Mouse (Mus musculus) liver, embryonic 16.5 days (tissue): Measurements from ENCODE around the gene Ano9. TPM values are rescaled to one million over a fixed set of nuclear protein-coding genes. Genes with fewer than 3 reads are reported as not detected.
A peak's percentile ranks its signal among the peaks of the same experiment; 100 is the strongest.

Experiments
- ATAC-seq: fragments of 200-750 bp; cut with Nextera tagmentation; 2 replicates; pipeline ENCODE4 v1.8.0; 2017; ENCODE audit warnings: low read depth, mild to moderate bottlenecking, moderate number of reproducible peaks, moderate library complexity
- H3K27ac ChIP-seq: fragments of 300-500 bp; sonication (generic); 2 replicates; pipeline ENCODE4 v1.5.1; 2014; ENCODE audit warnings: mild to moderate bottlenecking, low read length
- H3K27me3 ChIP-seq: fragments of 300-500 bp; sonication (generic); 2 replicates; pipeline ENCODE4 v1.6.1; 2014; ENCODE audit warnings: low read depth, low read length, mixed read lengths; ENCODE audit not compliant: control insufficient read depth, insufficient read depth
- H3K36me3 ChIP-seq: fragments of 300-500 bp; sonication (generic); 2 replicates; pipeline ENCODE4 v1.6.1; 2014; ENCODE audit warnings: mild to moderate bottlenecking; ENCODE audit not compliant: control insufficient read depth, insufficient read depth
- H3K4me1 ChIP-seq: fragments of 300-500 bp; sonication (generic); 2 replicates; pipeline ENCODE4 v1.6.1; 2014; ENCODE audit warnings: low read depth, low read length, mixed read lengths; ENCODE audit not compliant: control insufficient read depth
- H3K4me2 ChIP-seq: fragments of 300-500 bp; sonication (generic); 2 replicates; pipeline ENCODE4 v1.6.1; 2014; ENCODE audit warnings: low read depth, low read length, mixed read lengths
- H3K4me3 ChIP-seq: fragments of 300-500 bp; sonication (generic); 2 replicates; pipeline ENCODE4 v1.5.1; 2014; ENCODE audit warnings: low read depth, mild to moderate bottlenecking, low read length
- H3K9ac ChIP-seq: fragments of 300-500 bp; sonication (generic); 2 replicates; pipeline ENCODE4 v1.6.1; 2014; ENCODE audit warnings: low read depth, low read length
- H3K9me3 ChIP-seq: fragments of 300-500 bp; sonication (generic); replicated peaks from 2 replicates; pipeline ENCODE4 v1.6.1; 2016; ENCODE audit warnings: low read length; ENCODE audit not compliant: control insufficient read depth
- WGBS: fragments of 180-500 bp; shearing (Covaris S2); extraction: QIAGEN DNeasy Blood & Tissue Kit; methylation state at CpG from one replicate; pipeline ENCODE4 v1.1.7; 2014; ENCODE audit not compliant: insufficient replicate concordance; 5-methylcytosine and 5-hydroxymethylcytosine counted together
- polyA plus RNA-seq: library from polyadenylated mRNA; unstranded; fragments of >200 nt; fragmentation: Nextera tagmentation; extraction: Ambion mirVana; gene quantifications from 2 replicates; pipeline ENCODE4 v1.2.1, GENCODE M21; 2015

Ano9 gene
- polyA plus RNA-seq, 1 experiment from 2014 or later = 3.8 TPM

GRCm38 (mm10) chr7:141061269-141061692, 56.3 kb downstream of the Ano9 start:
- ATAC-seq = no peak
- peaks cover 50% of the 10 kb centered on the region for H3K27me3 ChIP-seq
- H3K4me1 ChIP-seq = peaks cover 17% of the 10 kb centered on the region
- no peak overlapping the region for H3K9ac ChIP-seq
- H3K27ac ChIP-seq = no peak overlapping the region
- no peaks in the 10 kb centered on the region for H3K36me3 ChIP-seq
- H3K4me2 ChIP-seq = peak overlapping the region; percentile 71
- peak overlapping the region; percentile 52 for H3K4me3 ChIP-seq
- 3% methylated on average over 37 of the region's 37 CpGs for WGBS
- no peaks in the 10 kb centered on the region for H3K9me3 ChIP-seq

- 1% methylated on average over 72 of the region's 72 CpGs for WGBS
- Histone ChIP-seq H3K9me3 (no peaks in the 10 kb centered on the region), H3K4me3 (peak within 1 kb of the TSS; percentile 52), H3K9ac (no peak within 1 kb of the TSS), H3K36me3 (no peaks in the 10 kb centered on the region), H3K27me3 (peaks cover 50% of the 10 kb centered on the region), H3K27ac (no peak within 1 kb of the TSS), H3K4me1 (peaks cover 17% of the 10 kb centered on the region), H3K4me2 (peak within 1 kb of the TSS; percentile 71)
- peak; percentile 57 for ATAC-seq
Observed at GRCm38 (mm10) chr7:141060426-141061242, 57.0 kb downstream of the Ano9 start, which contains the start of gene B4galnt4. Gene B4galnt4 (plus strand): TSS chr7:141061104.

- Histone ChIP-seq H3K9ac (no peak overlapping the region), H3K27ac (no peak overlapping the region), H3K36me3 (no peaks in the 10 kb centered on the region), H3K9me3 (no peaks in the 10 kb centered on the region), H3K27me3 (peaks cover 50% of the 10 kb centered on the region), H3K4me1 (peaks cover 17% of the 10 kb centered on the region), H3K4me3 (no peak overlapping the region), H3K4me2 (no peak overlapping the region)
- 53% methylated on average over 2 of the region's 2 CpGs for WGBS
- ATAC-seq = no peak
Observed at GRCm38 (mm10) chr7:141059929-141060328, 57.7 kb downstream of the Ano9 start.

GRCm38 (mm10) chr7:141058601-141059341, 58.8 kb downstream of the Ano9 start:
- 51% methylated on average over 14 of the region's 14 CpGs for WGBS
- H3K9me3 ChIP-seq = no peaks in the 10 kb centered on the region
- H3K4me2 ChIP-seq = no peak overlapping the region
- H3K9ac ChIP-seq = no peak overlapping the region
- H3K4me3 ChIP-seq = no peak overlapping the region
- H3K36me3 ChIP-seq = no peaks in the 10 kb centered on the region
- H3K4me1 ChIP-seq = peaks cover 15% of the 10 kb centered on the region
- H3K27ac ChIP-seq = no peak overlapping the region
- H3K27me3 ChIP-seq = peaks cover 50% of the 10 kb centered on the region
- ATAC-seq = no peak

GRCm38 (mm10) chr7:141057541-141057940, 60.1 kb downstream of the Ano9 start:
- H3K4me2 ChIP-seq = no peak overlapping the region
- no peaks in the 10 kb centered on the region for H3K36me3 ChIP-seq
- H3K4me3 ChIP-seq = no peak overlapping the region
- H3K27me3 ChIP-seq = peaks cover 48% of the 10 kb centered on the region
- no peak for ATAC-seq
- WGBS = 73% methylated on average over 1 of the region's 1 CpGs
- H3K9me3 ChIP-seq = no peaks in the 10 kb centered on the region
- H3K9ac ChIP-seq = no peak overlapping the region
- H3K27ac ChIP-seq = no peak overlapping the region
- H3K4me1 ChIP-seq = peaks cover 13% of the 10 kb centered on the region

GRCm38 (mm10) chr7:141056976-141057375, 60.6 kb downstream of the Ano9 start:
- H3K27ac ChIP-seq = no peak overlapping the region
- no peak for ATAC-seq
- peaks cover 43% of the 10 kb centered on the region for H3K27me3 ChIP-seq
- H3K36me3 ChIP-seq = no peaks in the 10 kb centered on the region
- no peak overlapping the region for H3K4me2 ChIP-seq
- WGBS = 71% methylated on average over 6 of the region's 6 CpGs
- peaks cover 13% of the 10 kb centered on the region for H3K4me1 ChIP-seq
- H3K4me3 ChIP-seq = no peak overlapping the region
- no peaks in the 10 kb centered on the region for H3K9me3 ChIP-seq
- H3K9ac ChIP-seq = no peak overlapping the region

- H3K27ac ChIP-seq = no peak overlapping the region
- no peak overlapping the region for H3K9ac ChIP-seq
- no peak overlapping the region for H3K4me2 ChIP-seq
- H3K4me3 ChIP-seq = no peak overlapping the region
- WGBS = 65% methylated on average over 4 of the region's 4 CpGs
- H3K4me1 ChIP-seq = peaks cover 7% of the 10 kb centered on the region
- no peaks in the 10 kb centered on the region for H3K9me3 ChIP-seq
- ATAC-seq = no peak
- H3K27me3 ChIP-seq = peaks cover 31% of the 10 kb centered on the region
- no peaks in the 10 kb centered on the region for H3K36me3 ChIP-seq
Observed at GRCm38 (mm10) chr7:141055785-141056184, 61.8 kb downstream of the Ano9 start.

- no peak overlapping the region for H3K4me3 ChIP-seq
- WGBS = 52% methylated on average over 2 of the region's 2 CpGs
- peaks cover 13% of the 10 kb centered on the region for H3K4me1 ChIP-seq
- no peak overlapping the region for H3K9ac ChIP-seq
- H3K27ac ChIP-seq = peak overlapping the region; percentile 24; the same call in 1 of the 2 replicates
- no peak overlapping the region for H3K4me2 ChIP-seq
- no peaks in the 10 kb centered on the region for H3K9me3 ChIP-seq
- H3K27me3 ChIP-seq = peaks cover 3% of the 10 kb centered on the region; the same call in 1 of the 2 replicates
- ATAC-seq = no peak
- no peaks in the 10 kb centered on the region for H3K36me3 ChIP-seq
Observed at GRCm38 (mm10) chr7:141052421-141052820, 65.2 kb downstream of the Ano9 start.

GRCm38 (mm10) chr7:141052016-141052415, 65.6 kb downstream of the Ano9 start:
- 72% methylated on average over 4 of the region's 4 CpGs for WGBS
- Histone ChIP-seq H3K4me3 (no peak overlapping the region), H3K9ac (no peak overlapping the region)

More at GRCm38 (mm10) chr7:141052016-141052415, 65.6 kb downstream of the Ano9 start:
- H3K27ac ChIP-seq = peak overlapping the region; percentile 24; the same call in 1 of the 2 replicates
- 0 out of 2 replicates have a peak, but pooled peaks cover 1% of the 10 kb centered on the region for H3K27me3 ChIP-seq
- H3K9me3 ChIP-seq = no peaks in the 10 kb centered on the region
- ATAC-seq = no peak
- H3K4me2 ChIP-seq = no peak overlapping the region
- no peaks in the 10 kb centered on the region for H3K36me3 ChIP-seq
- H3K4me1 ChIP-seq = peaks cover 17% of the 10 kb centered on the region
